ENCODE assay signal across 9 mouse cellular contexts in the genomic region with DNA sequence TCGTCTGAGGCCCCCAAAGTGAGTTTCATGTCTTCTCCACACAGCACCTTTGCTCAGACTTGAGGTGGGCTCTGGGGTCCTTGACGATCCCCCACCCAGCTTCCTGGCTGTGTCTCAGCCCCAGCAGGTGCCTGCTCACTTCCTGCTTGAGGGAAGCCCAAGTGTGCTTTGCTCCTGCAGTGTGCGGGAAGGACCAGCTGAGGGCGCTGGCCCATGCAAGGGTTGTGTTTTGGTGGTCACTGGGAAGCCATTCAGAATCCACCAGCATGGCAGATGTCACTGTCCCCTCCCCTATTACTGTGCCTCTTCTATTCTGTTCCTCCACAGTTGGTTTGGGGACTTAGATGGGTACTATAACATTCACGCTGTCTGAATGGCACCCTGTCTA. TPM values are rescaled to one million over a fixed set of nuclear protein-coding genes. Genes with fewer than 3 reads are reported as not detected.
A peak's percentile ranks its signal among the peaks of the same experiment; 100 is the strongest.
DNase-seq lines count a peak whose midpoint lies in the region; ATAC-seq lines count a peak whose summit lies in the region.
"Had no signal": no experiment of that assay in that cellular context is flagged by ENCODE, and none has a peak within 500 bp of the region (broad histone marks: within the 10 kb centered on the region; RNA-seq: fewer than 3 reads in every experiment).

No protein-coding gene starts in this region.

- peaks cover 6% of the 10 kb centered on the region; the same call in 1 of the 2 replicates for H3K4me1 ChIP-seq in liver, embryonic 12.5 days

- H3K27ac ChIP-seq in liver, embryonic 12.5 days = no peak overlapping the region

- DNase-seq in liver = peak; percentile 27
- DNase-seq in ZHBTc4 (ENCODE audit: low read depth, low spot score) = peak; percentile 82
- peak; percentile 11 for DNase-seq in induced T-regulatory cell, adult 2 months (ENCODE audit: low read depth)
- peak; percentile 75 for DNase-seq in thymus, postnatal 0 days (ENCODE audit: low spot score)
- DNase-seq in frontal cortex, postnatal 36 days (ENCODE audit: low spot score in 2 of 2) = no peak
- no peak for DNase-seq in layer of hippocampus, adult 18-20 months (ENCODE audit: low spot score in 2 of 2)

- no peak overlapping the region for H3K4me3 ChIP-seq in liver, embryonic 12.5 days
- H3K4me3 ChIP-seq: erythroblast, embryonic 14.5 days; limb, embryonic 15.5 days had no signal

- no peak overlapping the region for H3K9ac ChIP-seq in liver, embryonic 12.5 days
- H3K9ac ChIP-seq: limb, embryonic 15.5 days had no signal

- ATAC-seq in liver, embryonic 12.5 days = no peak

- H3K27me3 ChIP-seq in liver, embryonic 12.5 days (replicated peaks) = no peaks in the 10 kb centered on the region
- H3K27me3 ChIP-seq: limb, embryonic 15.5 days had no signal

- H3K4me2 ChIP-seq in liver, embryonic 12.5 days = no peak overlapping the region
- H3K4me2 ChIP-seq: limb, embryonic 15.5 days had no signal

- H3K36me3 ChIP-seq in liver, embryonic 12.5 days = no peaks in the 10 kb centered on the region
- H3K36me3 ChIP-seq: limb, embryonic 15.5 days had no signal

- no peaks in the 10 kb centered on the region for H3K9me3 ChIP-seq in liver, embryonic 12.5 days (replicated peaks)
- H3K9me3 ChIP-seq: limb, embryonic 15.5 days had no signal

- 34% methylated on average over 5 of the region's 5 CpGs for WGBS in liver, embryonic 12.5 days (ENCODE audit: insufficient replicate concordance)

RNA-seq across cellular contexts. Expression of a gene that starts 44.8 kb away (rescaled TPM):
- 3.5 and 4.0 TPM in 2 replicates for polyA plus RNA-seq in liver, embryonic 12.5 days (2016; fragmentation: Nextera tagmentation; extraction: Ambion mirVana)
- 6.1 and 6.8 TPM in 2 replicates for polyA plus RNA-seq in thymus, postnatal 0 days (2015; fragmentation: Nextera tagmentation; extraction: Ambion mirVana)
- 1 to 10 TPM; 8.0 to 8.5 TPM for total RNA-seq in layer of hippocampus, adult 18-20 months (2021)

RNA-seq across cellular contexts. Expression of a gene that starts 45.0 kb away (rescaled TPM):
- 13.9 and 17.1 TPM in 2 replicates for polyA plus RNA-seq in liver, embryonic 12.5 days (2016; fragmentation: Nextera tagmentation; extraction: Ambion mirVana)
- 25.9 and 28.1 TPM in 2 replicates for polyA plus RNA-seq in thymus, postnatal 0 days (2015; fragmentation: Nextera tagmentation; extraction: Ambion mirVana)
- total RNA-seq in layer of hippocampus, adult 18-20 months (2021) = 1 to 10 TPM; 3.5 to 4.8 TPM

RNA-seq across cellular contexts. Expression of a gene that starts 56.2 kb away (rescaled TPM):
- 2.0 and 2.1 TPM in 2 replicates for polyA plus RNA-seq in liver, embryonic 12.5 days (2016; fragmentation: Nextera tagmentation; extraction: Ambion mirVana)
- polyA plus RNA-seq in thymus, postnatal 0 days (2015; fragmentation: Nextera tagmentation; extraction: Ambion mirVana) = 6.3 and 6.8 TPM in 2 replicates
- 10 to 100 TPM; 50.9 to 53.0 TPM for total RNA-seq in layer of hippocampus, adult 18-20 months (2021)

Comparison
In these comparisons a context has a peak if more than half of its experiments do, and no peak if none do; other contexts are left out.
1. DNase-seq: peak in liver (single experiment), ZHBTc4 (single experiment), induced T-regulatory cell, adult 2 months (single experiment) and thymus, postnatal 0 days (single experiment); none in frontal cortex, postnatal 36 days (0 of 2) and layer of hippocampus, adult 18-20 months (0 of 2).